Mouse (Mus musculus) lung, adult 2 months (tissue): ENCODE results near the gene Hcfc2.

ENCODE experiments used
- CTCF ChIP-seq: fragments of 200-500 bp; IDR thresholded peaks from 2 replicates; pipeline ENCODE4 v1.5.1; 2011; ENCODE audit warnings: mild to moderate bottlenecking, low read length, control low read depth; ENCODE audit not compliant: insufficient read depth
- POLR2A ChIP-seq: fragments of 200-500 bp; IDR thresholded peaks from 2 replicates; pipeline ENCODE4 v1.6.1; 2011; ENCODE audit warnings: low read depth, mild to moderate bottlenecking, control low read depth, low read length, borderline replicate concordance; ENCODE audit errors: extremely low read depth

DNA sequence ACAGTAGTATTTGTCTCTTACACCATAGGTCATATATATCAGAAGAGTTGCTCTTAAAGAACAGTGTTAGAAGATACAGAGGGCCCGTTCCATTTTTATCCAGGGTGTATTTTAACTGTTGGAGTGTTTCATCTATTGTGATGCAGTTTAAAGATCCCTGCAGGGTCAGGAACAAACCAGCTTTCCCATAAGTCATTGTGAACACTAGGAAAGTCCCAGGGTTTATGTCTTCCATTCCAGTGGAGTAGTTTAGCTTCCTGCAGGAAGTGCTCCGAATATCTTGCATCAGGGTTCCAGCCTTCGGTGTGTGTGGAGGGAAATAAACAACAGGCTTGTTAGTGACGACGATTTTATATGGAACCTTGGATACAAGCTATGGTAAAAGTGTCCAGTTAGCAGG, 44.7 kb upstream of the Hcfc2 start:
- TF ChIP-seq POLR2A (no peak), CTCF (no peak)
